Mouse (Mus musculus) lung, postnatal 25 days (tissue): ENCODE data around the gene Xrcc4.
"Not testable (repeated sequence)": the region's sequence is repeated elsewhere in the genome, so short reads cannot be mapped to it uniquely, and the experiment has no call there.

ENCODE experiments used
- DNase-seq: peaks from one replicate; pipeline ENCODE4 v3.0.0; 2022; ENCODE audit warnings: low spot score

The Xrcc4 gene

GRCm38 (mm10) chr13:89812169-89812568 is 277.2 kb downstream of the Xrcc4 start:
- no peak for DNase-seq

- DNase-seq = no peak
Observed at GRCm38 (mm10) chr13:89809024-89809423, 280.4 kb downstream of the Xrcc4 start.

DNA sequence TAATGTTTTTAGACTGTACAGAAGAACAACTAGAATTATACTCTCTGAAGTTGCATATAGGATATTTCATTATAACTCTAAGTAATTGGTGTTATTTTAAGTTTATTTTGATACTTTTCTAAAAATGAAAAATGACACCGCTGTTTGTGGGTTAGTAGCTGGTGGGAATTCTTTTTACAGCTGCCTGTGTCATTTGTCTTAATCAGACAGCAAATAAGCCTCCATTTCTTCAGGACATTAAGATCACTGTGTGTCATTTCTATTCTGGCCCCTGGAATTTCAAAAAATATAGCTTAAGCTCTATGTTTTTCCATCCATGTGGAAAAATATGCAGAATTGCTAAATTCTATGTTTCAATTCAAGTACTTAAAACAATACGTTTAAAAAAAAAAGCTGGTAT is 287.5 kb downstream of the Xrcc4 start:
- DNase-seq = no peak

DNA sequence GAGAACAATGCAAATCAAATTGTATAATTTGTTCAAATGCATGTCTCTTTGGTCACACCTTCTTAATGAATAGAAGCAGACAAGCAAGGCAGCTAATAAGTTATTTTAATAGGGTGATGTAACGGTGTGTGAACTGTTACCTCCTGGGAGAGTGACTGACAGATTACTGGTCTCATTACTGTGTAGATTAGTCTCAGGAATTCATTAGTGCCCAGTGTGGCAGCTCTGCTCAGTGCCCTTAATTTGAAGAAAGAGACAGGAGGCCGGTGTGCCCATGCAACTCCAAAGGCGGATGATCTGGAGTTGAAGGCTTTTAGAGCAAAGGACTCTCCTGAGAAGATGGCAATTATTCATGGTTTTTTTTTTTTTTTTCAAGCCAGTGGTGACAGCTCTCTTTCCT is 291.7 kb downstream of the Xrcc4 start:
- no peak for DNase-seq

- DNase-seq = no peak
Observed at GRCm38 (mm10) chr13:89791475-89791874, 297.9 kb downstream of the Xrcc4 start.

- DNase-seq = no peak
Observed at GRCm38 (mm10) chr13:89782886-89783285, 306.5 kb downstream of the Xrcc4 start.

- DNase-seq = no peak
Observed at GRCm38 (mm10) chr13:89780276-89780675, 309.1 kb downstream of the Xrcc4 start.

DNA sequence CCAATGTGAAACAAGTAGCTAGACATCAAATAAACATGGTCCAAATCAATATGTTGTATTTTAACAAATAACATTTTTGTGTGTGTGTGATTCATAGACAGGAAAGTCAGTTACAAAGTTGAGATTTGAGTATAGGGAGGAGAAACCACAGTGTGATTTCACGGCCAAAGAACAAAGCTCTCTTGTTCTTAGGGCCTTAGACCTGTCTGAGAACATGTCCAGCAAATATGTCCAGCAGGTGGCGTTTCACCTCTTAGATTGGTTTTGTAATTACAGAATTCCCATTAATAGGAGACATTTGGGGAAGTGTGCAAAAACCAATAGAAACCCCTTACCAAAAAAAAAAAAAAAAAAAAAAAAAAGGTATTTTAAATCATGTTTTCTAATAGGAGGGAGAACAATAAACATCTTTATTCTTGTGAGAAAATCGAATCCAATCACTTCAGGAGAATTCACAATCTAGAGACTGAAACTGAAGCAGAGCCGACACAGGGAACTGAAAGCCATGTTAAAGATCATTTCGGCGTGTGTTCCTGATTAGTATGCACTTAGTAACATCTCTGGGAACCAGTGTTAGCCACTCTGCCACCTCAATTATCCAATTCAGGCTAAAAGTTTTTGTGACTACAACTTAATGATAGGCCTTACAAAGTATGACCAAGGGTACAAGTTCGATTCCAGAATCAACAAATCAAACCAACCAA is 310.0 kb downstream of the Xrcc4 start:
- DNase-seq = peak; percentile 45

DNA sequence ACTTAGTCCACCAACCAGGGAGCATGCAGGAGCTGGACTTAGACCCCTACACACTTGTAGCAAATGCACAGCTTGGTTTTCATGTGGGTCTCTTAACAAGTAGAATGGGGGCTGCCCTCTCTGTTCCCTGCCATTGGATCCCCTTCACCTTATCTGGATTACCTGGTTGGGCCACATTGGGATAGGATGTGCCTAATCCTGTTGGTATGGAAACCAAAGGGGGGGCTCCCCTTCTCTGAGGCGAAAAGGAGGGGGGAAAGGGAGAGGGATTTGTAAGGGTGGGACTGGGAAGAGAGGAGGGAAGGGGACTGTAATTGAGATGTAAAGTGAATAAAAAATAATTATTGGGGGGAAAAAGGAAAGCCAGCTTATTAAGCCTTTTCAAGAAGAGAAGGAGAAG is 311.6 kb downstream of the Xrcc4 start:
- no peak for DNase-seq

- DNase-seq = no peak
Observed at GRCm38 (mm10) chr13:89777146-89777545, 312.3 kb downstream of the Xrcc4 start.

- DNase-seq = no peak
Observed at GRCm38 (mm10) chr13:89766551-89766950, 322.9 kb downstream of the Xrcc4 start.

GRCm38 (mm10) chr13:89765966-89766365 is 323.4 kb downstream of the Xrcc4 start:
- DNase-seq = no peak

DNA sequence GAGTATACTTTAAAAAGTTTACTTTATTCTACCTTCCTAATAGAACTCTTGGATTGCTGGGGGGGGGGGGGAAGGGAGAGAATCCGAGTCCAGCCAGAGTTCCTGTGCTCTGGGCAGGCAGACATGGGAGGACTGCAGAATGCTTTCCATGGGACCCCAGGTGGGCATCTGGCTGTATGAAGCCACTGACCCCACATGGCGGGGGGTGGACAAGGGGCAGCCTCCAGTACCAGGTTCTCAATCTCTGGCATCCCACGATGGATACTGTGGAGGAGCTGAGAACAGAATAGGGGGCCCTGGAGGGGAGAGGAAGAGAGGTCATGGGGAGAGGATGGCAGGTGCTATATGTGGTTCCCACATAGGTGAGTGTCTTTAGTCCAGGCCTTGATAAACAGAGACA is 327.1 kb downstream of the Xrcc4 start:
- no peak for DNase-seq

DNA sequence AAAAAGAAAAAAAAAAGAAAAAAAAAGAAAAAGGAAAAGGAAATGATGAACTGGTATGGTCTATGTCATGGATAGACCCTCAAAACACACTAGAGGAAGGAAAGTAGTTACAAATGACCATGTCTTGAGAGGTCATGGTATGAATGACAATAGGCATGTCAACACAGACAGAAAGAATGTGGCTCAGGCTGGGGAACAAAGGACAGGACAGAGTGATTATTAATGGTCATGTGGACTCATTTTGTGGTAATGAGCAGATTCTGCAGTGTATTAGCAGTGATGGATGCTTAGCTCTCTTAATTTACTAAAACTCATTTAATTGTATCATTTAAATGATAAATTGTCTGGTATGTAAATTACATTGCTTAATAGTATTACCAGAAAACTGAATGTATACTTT is 333.1 kb downstream of the Xrcc4 start:
- no peak for DNase-seq

DNA sequence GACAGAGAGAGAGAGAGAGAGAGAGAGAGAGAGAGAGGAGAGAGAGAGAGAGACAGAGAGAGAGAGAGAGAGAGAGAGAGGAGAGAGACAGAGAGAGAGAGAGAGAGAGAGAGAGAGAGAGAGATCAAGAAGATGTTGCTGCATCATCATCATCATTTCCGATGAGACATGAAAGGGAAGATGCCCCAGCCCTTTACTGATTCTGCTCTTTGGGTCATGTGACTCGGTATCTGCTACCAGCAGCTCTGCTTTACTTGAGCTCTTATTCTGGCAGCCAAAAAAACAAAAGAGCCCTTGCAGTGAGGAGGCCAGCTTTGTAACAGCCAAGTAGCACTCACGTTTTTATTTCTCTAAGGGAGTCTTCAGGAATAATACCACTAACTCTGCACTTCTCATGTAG is 338.8 kb downstream of the Xrcc4 start:
- not testable (repeated sequence) for DNase-seq

DNA sequence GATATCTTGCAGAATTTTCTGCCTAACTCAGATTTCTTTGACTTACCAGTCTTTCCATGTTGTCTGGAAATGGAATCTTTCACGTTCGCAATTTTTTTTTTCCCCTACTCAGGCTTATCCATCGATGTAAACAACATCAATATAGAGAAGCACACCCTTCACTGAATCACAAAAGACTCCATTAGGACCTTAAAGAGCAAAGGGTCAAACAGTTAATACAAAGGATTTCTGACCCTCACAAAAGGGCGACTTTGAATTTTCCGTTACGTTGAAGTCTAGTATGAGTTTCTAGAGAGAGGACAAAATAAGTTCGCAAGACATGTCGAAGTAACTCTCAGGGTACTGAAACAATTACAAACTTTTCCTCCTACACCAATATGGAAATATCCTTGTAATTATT is 346.2 kb downstream of the Xrcc4 start:
- DNase-seq = no peak

- no peak for DNase-seq
Observed at GRCm38 (mm10) chr13:89742686-89743200, 346.7 kb downstream of the Xrcc4 start.

DNA sequence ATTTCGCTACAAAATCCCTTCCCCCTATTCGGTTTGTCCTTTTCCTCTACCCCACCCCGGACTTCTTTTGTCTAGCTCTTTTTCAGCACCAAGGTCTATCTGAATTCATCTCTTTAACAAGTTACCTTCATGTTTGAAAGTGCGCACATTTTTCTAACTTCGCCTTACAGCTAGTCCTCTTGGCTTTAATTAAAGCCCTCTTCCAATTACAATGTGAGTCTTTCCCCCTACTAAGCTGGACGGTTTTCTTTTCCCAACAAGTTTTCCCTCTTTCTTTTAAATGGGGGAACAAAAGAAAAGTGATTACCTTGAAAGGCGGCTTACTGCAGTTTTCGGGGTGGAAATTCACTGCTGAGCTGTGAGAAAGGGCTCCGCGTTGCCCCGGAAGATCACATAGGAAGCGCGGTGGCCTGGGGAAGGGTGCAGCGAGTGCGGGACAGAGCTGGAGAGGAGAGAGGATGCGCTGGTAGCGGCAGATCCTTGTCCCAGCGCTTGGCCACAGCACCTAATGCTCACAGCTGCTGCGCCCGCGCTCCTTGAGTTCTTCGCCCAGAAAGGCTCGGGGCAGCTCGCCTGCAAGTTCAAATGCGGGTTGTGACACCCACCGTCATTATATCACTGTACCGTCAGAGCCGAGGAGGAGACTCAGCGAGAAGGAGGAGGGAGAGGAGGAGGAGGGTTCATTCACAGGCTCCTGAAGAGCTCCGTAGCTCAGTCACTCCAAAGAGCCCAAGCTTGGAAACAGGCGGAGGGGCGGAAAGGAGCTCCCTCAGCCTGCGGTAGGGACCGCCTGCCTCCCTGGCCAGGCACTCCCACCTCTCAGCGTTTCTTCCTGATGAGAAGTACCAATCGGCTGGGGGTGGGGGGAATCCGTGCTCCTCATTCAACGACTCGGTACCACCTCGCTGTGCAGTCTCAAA is 347.4 kb downstream of the Xrcc4 start, which contains the start of gene Vcan:
Gene Vcan, minus strand, starts transcription at position 744 of the 920 bp plus-strand sequence.
- no peak for DNase-seq

DNA sequence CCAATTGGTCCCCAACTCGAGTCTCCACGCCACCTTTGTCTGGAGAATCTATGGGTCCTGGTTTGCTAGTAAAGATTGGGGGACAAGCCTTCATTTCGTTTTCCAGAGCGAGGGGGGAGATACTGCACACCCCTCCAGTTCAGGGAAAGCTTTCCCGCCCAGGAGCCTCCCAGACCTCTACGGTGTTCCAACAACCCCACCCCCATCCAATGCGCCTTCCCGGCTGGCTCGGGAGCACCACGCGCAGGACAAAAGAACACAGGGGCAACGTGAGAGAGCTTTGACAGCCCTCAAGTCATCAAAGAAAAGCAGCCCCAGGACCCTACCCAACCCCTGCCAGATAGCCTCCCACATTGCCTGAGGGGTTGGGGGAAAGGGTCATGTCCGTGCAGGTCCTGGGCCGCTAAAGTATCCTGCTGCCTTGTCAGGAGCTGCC is 348.3 kb downstream of the Xrcc4 start:
- no peak for DNase-seq

DNA sequence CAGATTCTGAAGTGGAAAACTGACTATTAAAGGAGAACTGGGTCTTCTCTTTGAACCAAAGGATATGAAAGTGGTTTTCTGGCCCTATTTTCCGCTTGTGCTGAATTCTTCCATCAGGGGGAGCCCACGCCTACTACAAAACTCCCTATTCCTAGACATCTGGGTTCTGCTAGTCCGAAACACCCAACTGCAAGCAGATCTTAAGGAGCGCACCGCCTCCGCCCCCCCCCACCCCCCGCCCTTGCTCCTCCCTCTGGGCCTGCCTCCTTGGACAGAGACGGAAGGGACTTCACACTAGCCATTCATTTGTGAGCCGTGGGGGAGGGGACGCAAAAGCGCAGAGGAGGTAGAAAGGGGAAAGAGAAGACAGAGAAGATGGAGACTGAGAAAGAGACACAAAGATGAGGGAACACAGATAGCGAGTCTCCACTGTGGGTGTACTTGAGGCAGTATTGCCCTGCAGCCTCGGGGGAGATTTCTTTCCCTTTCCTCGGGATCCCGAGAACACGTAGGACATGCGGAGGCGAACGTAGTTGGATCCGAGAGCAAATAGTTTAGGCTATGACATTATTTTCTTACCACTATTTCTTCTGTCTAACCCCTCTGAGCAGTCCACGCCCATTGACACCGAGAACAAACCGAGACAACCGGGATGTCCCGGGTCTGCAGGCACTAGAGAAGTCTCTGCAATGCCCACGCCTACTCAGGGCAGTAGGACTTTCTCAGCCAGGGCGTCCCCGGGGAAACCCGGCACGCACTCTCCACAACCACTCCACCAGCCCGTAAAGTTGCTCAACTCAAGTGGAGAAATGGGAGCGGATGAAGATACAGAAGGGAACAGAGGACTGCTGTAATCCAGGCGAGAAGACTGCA is 348.9 kb downstream of the Xrcc4 start:
- peak; percentile 72 for DNase-seq

GRCm38 (mm10) chr13:89739696-89740242 is 349.6 kb downstream of the Xrcc4 start:
- DNase-seq = no peak
